Mouse (Mus musculus) stomach, postnatal 0 days (tissue): ENCODE measurements around the gene 4930486L24Rik.

Experiments used
- CTCF ChIP-seq: IDR thresholded peaks from 2 replicates; pipeline ENCODE4 v1.5.1; 2016; ENCODE audit warnings: antibody characterized with exemption, low read depth, mild to moderate bottlenecking, moderate library complexity
- EP300 ChIP-seq: optimal IDR thresholded peaks from 2 replicates; pipeline ENCODE3; 2016; ENCODE audit warnings: antibody characterized with exemption

DNA sequence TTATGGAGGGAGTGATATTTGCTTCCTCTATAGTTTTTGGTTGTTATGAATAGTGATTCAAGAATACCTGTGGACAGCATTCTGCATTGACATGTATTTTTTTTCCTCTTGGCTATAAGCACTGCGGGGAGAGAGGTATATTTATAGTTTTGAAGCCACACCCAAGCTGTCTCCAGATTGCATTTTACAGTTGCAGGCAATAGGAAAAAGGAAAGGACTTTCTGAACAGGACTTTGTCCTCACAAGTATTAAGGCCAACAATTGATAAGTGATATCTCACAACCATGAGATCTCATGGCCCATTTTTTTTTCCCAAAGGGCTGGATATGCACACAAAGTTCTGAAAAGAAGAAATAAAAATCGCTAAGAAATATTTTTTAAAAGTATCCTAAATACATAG, 54.6 kb downstream of the 4930486L24Rik start:
- no peak for TF ChIP-seq CTCF
- TF ChIP-seq EP300, result no peak
